Mouse (Mus musculus) adipocyte (in vitro differentiated cells): ENCODE measurements at regions not wholly inside any gene's neighbourhood (a gene's known extent, or its start where the extent isn't known, plus 50 kb on each side); places are given as distances from the start of the nearest gene placed in this dataset.

Experiments
- DNase-seq: peaks from one replicate; pipeline ENCODE4 v3.0.0-alpha.2; 2016; ENCODE audit warnings: low spot score

- no peak for DNase-seq
These were observed 52.7 kb upstream of the Gm21915 start for GRCm38 (mm10) chr9:40617676-40618062.

- DNase-seq = no peak
These were observed 53.3 kb upstream of the Gm21915 start for GRCm38 (mm10) chr9:40617036-40617675.

- peak; percentile 79 for DNase-seq
These were observed 53.9 kb upstream of the Gm21915 start for GRCm38 (mm10) chr9:40616426-40617035.

- DNase-seq = no peak
These were observed 54.5 kb upstream of the Gm21915 start for GRCm38 (mm10) chr9:40615891-40616290.

GRCm38 (mm10) chr9:40614071-40614470 lies 56.3 kb upstream of the Gm21915 start:
- no peak for DNase-seq

GRCm38 (mm10) chr9:40613182-40613581 lies 57.2 kb upstream of the Gm21915 start:
- DNase-seq = peak; percentile 45

- no peak for DNase-seq
These were observed 57.7 kb upstream of the Gm21915 start for GRCm38 (mm10) chr9:40612755-40613154.

- peak; percentile 48 for DNase-seq
These were observed 58.1 kb upstream of the Gm21915 start for GRCm38 (mm10) chr9:40612312-40612711.

GRCm38 (mm10) chr9:40611626-40612025 lies 58.8 kb upstream of the Gm21915 start:
- DNase-seq = peak; percentile 45

GRCm38 (mm10) chr9:40608596-40608995 lies 61.8 kb upstream of the Gm21915 start:
- DNase-seq = no peak

- no peak for DNase-seq
These were observed 62.5 kb upstream of the Gm21915 start for GRCm38 (mm10) chr9:40607941-40608340.

- no peak for DNase-seq
These were observed 66.9 kb upstream of the Gm21915 start for GRCm38 (mm10) chr9:40603521-40603920.

- DNase-seq = no peak
These were observed 67.2 kb upstream of the Gramd1b start for GRCm38 (mm10) chr9:40598431-40598831.

- no peak for DNase-seq
These were observed 56.2 kb upstream of the Gramd1b start for GRCm38 (mm10) chr9:40587421-40587820.

GRCm38 (mm10) chr9:40586581-40586980 lies 55.4 kb upstream of the Gramd1b start:
- no peak for DNase-seq

GRCm38 (mm10) chr9:40583554-40583953 lies 52.4 kb upstream of the Gramd1b start:
- DNase-seq = peak; percentile 56

- no peak for DNase-seq
These were observed 50.7 kb upstream of the Gramd1b start for GRCm38 (mm10) chr9:40581854-40582253.
